ENCODE assay signal across 18 mouse cellular contexts in genomic region chr13:102936233-102936632, GRCm38 (mm10).
"Had no signal": no experiment of that assay in that cellular context is flagged by ENCODE, and none has a peak within 500 bp of the region (broad histone marks: within the 10 kb centered on the region; RNA-seq: fewer than 3 reads in every experiment).

No protein-coding gene starts in this region.

- ATAC-seq: midbrain, embryonic 15.5 days had no signal

- H3K9ac ChIP-seq: kidney, embryonic 15.5 days; limb, embryonic 12.5 days; liver, embryonic 13.5 days; midbrain, embryonic 12.5 days; midbrain, embryonic 15.5 days; neural tube, embryonic 13.5 days; stomach, embryonic 15.5 days had no signal

- H3K4me2 ChIP-seq: kidney, embryonic 15.5 days; limb, embryonic 12.5 days; liver, embryonic 13.5 days; midbrain, embryonic 12.5 days; midbrain, embryonic 15.5 days; neural tube, embryonic 13.5 days; stomach, embryonic 15.5 days had no signal

- H3K27ac ChIP-seq: kidney, embryonic 15.5 days; left cerebral cortex, adult 2 months; limb, embryonic 12.5 days; liver, embryonic 13.5 days; macrophage; midbrain, embryonic 12.5 days; midbrain, embryonic 15.5 days; neural tube, embryonic 13.5 days; stomach, embryonic 15.5 days had no signal

- DNase-seq: kidney, postnatal 10 days; kidney, postnatal 36 days; layer of hippocampus, postnatal 36 days; liver, embryonic 13.5 days; lung, adult 2 months; lung, postnatal 14 days; retina, postnatal 1 day; right cerebral cortex, postnatal 25 days; spleen, adult 18-20 months; thymus, postnatal 25 days had no signal

- H3K9me3 ChIP-seq: kidney, embryonic 15.5 days; limb, embryonic 12.5 days; liver, embryonic 13.5 days; midbrain, embryonic 12.5 days; midbrain, embryonic 15.5 days; neural tube, embryonic 13.5 days; stomach, embryonic 15.5 days had no signal

- H3K27me3 ChIP-seq: kidney, embryonic 15.5 days; limb, embryonic 12.5 days; liver, embryonic 13.5 days; midbrain, embryonic 12.5 days; midbrain, embryonic 15.5 days; neural tube, embryonic 13.5 days; stomach, embryonic 15.5 days had no signal

- H3K4me1 ChIP-seq: kidney, embryonic 15.5 days; limb, embryonic 12.5 days; liver, embryonic 13.5 days; midbrain, embryonic 12.5 days; neural tube, embryonic 13.5 days; stomach, embryonic 15.5 days had no signal

- H3K4me3 ChIP-seq: kidney, embryonic 15.5 days; left cerebral cortex, adult 2 months; limb, embryonic 12.5 days; liver, embryonic 13.5 days; midbrain, embryonic 12.5 days; midbrain, embryonic 15.5 days; neural tube, embryonic 13.5 days; stomach, embryonic 15.5 days had no signal

- H3K36me3 ChIP-seq: kidney, embryonic 15.5 days; limb, embryonic 12.5 days; liver, embryonic 13.5 days; midbrain, embryonic 12.5 days; midbrain, embryonic 15.5 days; neural tube, embryonic 13.5 days; stomach, embryonic 15.5 days had no signal
